Mouse (Mus musculus) kidney, postnatal 36 days (tissue): Measurements from ENCODE around the gene Trmt2b.
A peak's percentile ranks its signal among the peaks of the same experiment; 100 is the strongest.
"Not testable (repeated sequence)": the region's sequence is repeated elsewhere in the genome, so short reads cannot be mapped to it uniquely, and the experiment has no call there.

Source experiments
- DNase-seq, 2 experiments: peaks; one replicate each; pipeline ENCODE4 v3.0.0; 2021 to 2022; ENCODE audit warnings: mixed read lengths in 2 of 2

The Trmt2b gene

GRCm38 (mm10) chrX:134276275-134277160, at the start of gene Trmt2b:
Gene Trmt2b, minus strand, starts transcription at chrX:134276984.
- peak; percentile 78 to 85 for DNase-seq

- peak; percentile 24 to 72 for DNase-seq
Observed at GRCm38 (mm10) chrX:134319153-134319932, 42.6 kb upstream of the Trmt2b start.

- not testable (repeated sequence) for DNase-seq
Observed at GRCm38 (mm10) chrX:134311193-134311592, 34.4 kb upstream of the Trmt2b start.

GRCm38 (mm10) chrX:134308275-134308634, 31.5 kb upstream of the Trmt2b start:
- DNase-seq: no peak

- DNase-seq: peak; percentile 85 to 91
Observed at GRCm38 (mm10) chrX:134307534-134308274, 30.9 kb upstream of the Trmt2b start, which contains the start of gene Cenpi. Gene Cenpi, plus strand, starts transcription at chrX:134308084.

- DNase-seq: no peak
Observed at GRCm38 (mm10) chrX:134303287-134303686, 26.5 kb upstream of the Trmt2b start.

- no peak for DNase-seq
Observed at GRCm38 (mm10) chrX:134300219-134300618, 23.4 kb upstream of the Trmt2b start.

GRCm38 (mm10) chrX:134297195-134297594, 20.4 kb upstream of the Trmt2b start:
- DNase-seq: no peak

GRCm38 (mm10) chrX:134296737-134297136, 20.0 kb upstream of the Trmt2b start:
- DNase-seq: no peak

GRCm38 (mm10) chrX:134296301-134296700, 19.5 kb upstream of the Trmt2b start:
- peak; percentile 42 to 72 for DNase-seq

GRCm38 (mm10) chrX:134287305-134287704, 10.5 kb upstream of the Trmt2b start:
- DNase-seq: no peak

GRCm38 (mm10) chrX:134285791-134286190, 9.0 kb upstream of the Trmt2b start:
- DNase-seq: no peak

GRCm38 (mm10) chrX:134285102-134285501, 8.3 kb upstream of the Trmt2b start:
- DNase-seq: no peak

GRCm38 (mm10) chrX:134280531-134280930, 3.7 kb upstream of the Trmt2b start:
- DNase-seq: no peak

GRCm38 (mm10) chrX:134275715-134276114, 1.1 kb downstream of the Trmt2b start:
- DNase-seq: peak; percentile 44 to 69

GRCm38 (mm10) chrX:134262129-134262528, 14.7 kb downstream of the Trmt2b start:
- no peak for DNase-seq

GRCm38 (mm10) chrX:134261191-134261590, 15.6 kb downstream of the Trmt2b start:
- DNase-seq: no peak

- peak; percentile 16 to 33 for DNase-seq
Observed at GRCm38 (mm10) chrX:134248202-134248601, 28.6 kb downstream of the Trmt2b start.

- no peak for DNase-seq
Observed at GRCm38 (mm10) chrX:134245946-134246345, 30.8 kb downstream of the Trmt2b start.

- DNase-seq: no peak
Observed at GRCm38 (mm10) chrX:134238266-134238665, 38.5 kb downstream of the Trmt2b start.

GRCm38 (mm10) chrX:134233048-134233447, 43.7 kb downstream of the Trmt2b start:
- DNase-seq: no peak

- no peak for DNase-seq
Observed at GRCm38 (mm10) chrX:134221856-134222255, 54.9 kb downstream of the Trmt2b start, which contains the start of gene Nox1. Gene Nox1, minus strand, starts transcription at chrX:134221956.

GRCm38 (mm10) chrX:134220618-134221017, 56.2 kb downstream of the Trmt2b start:
- DNase-seq: no peak
